Mouse (Mus musculus): ENCODE data around the gene Ednrb. TPM values are rescaled to one million over a fixed set of nuclear protein-coding genes. Genes with fewer than 3 reads are reported as not detected.

Gene Ednrb
- polyA plus RNA-seq, 1 experiment: 0.19 TPM

DNA sequence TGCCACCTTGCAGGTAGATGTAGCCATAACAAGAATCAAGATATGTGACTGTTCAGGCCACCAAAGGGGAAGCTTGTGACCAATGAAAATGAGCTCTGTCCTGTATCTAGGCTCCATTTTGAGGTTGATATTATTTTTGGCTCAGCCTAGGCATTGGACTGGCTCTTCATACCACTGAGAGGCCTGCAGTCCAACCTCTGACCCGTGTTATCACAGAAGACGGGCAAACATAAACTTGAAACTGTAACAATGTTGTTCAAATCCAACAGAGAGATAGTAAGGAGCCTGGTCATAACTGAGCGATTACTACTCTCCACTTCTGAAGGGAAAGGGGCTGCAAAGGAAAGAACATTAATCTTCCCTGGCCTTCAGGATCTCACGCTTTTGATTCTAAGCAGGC is 11.7 kb downstream of the Ednrb start:
- no peaks in the 10 kb centered on the region for H3K4me1 ChIP-seq (ENCODE audit: control insufficient read depth, insufficient read depth, low read length)
- H3K36me3 ChIP-seq (ENCODE audit: control insufficient read depth, insufficient read depth, low read length, poor library complexity, severe bottlenecking): no peaks in the 10 kb centered on the region
- no peak overlapping the region for H3K4me3 ChIP-seq (ENCODE audit: low read depth, low read length)
- H3K27me3 ChIP-seq (ENCODE audit: control insufficient read depth, insufficient read depth, low read length, poor library complexity, severe bottlenecking): no peaks in the 10 kb centered on the region
- H3K27ac ChIP-seq (ENCODE audit: insufficient read depth, low read length): no peak overlapping the region
- no peak overlapping the region for H3K9ac ChIP-seq (ENCODE audit: low read depth, poor library complexity, severe bottlenecking)
- no peak for TF ChIP-seq EP300 (IDR thresholded peaks at IDR 0.05; ENCODE audit: insufficient read depth, low read depth, low read length)
- no peak for TF ChIP-seq CTCF (IDR thresholded peaks at IDR 0.05; ENCODE audit: low read depth, low read length)
- TF ChIP-seq POLR2A (IDR thresholded peaks at IDR 0.05; ENCODE audit: insufficient read depth, low read length): no peak
- H3K9me3 ChIP-seq (replicated peaks; ENCODE audit: control insufficient read depth, insufficient read depth, low read length, poor library complexity, severe bottlenecking): no peaks in the 10 kb centered on the region

DNA sequence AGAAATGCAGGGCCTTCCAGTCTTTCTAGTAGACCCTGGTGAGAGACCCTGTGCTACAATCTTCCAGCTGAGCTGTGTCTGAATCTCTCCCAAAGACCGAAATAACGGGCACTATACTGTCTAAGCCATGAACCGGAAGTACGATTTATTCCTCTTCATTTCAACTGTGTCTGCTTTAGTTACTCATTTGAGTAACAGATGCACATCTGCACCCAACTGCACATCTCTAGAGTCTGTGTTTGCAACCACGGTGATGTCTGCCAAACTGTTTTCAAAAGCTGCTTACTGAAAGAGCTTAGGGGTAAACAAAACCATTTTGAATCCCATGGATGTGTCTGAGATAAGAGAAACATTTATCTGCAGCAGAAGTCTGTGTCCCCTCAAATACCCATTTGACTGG is 13.2 kb downstream of the Ednrb start:
- no peaks in the 10 kb centered on the region for H3K4me1 ChIP-seq (ENCODE audit: control insufficient read depth, insufficient read depth, low read length)
- no peaks in the 10 kb centered on the region for H3K9me3 ChIP-seq (replicated peaks; ENCODE audit: control insufficient read depth, insufficient read depth, low read length, poor library complexity, severe bottlenecking)
- no peak overlapping the region for H3K9ac ChIP-seq (ENCODE audit: low read depth, poor library complexity, severe bottlenecking)
- H3K27me3 ChIP-seq (ENCODE audit: control insufficient read depth, insufficient read depth, low read length, poor library complexity, severe bottlenecking): no peaks in the 10 kb centered on the region
- TF ChIP-seq CTCF (IDR thresholded peaks at IDR 0.05; ENCODE audit: low read depth, low read length): no peak
- TF ChIP-seq POLR2A (IDR thresholded peaks at IDR 0.05; ENCODE audit: insufficient read depth, low read length): no peak
- TF ChIP-seq EP300 (IDR thresholded peaks at IDR 0.05; ENCODE audit: insufficient read depth, low read depth, low read length): no peak
- no peak overlapping the region for H3K27ac ChIP-seq (ENCODE audit: insufficient read depth, low read length)
- H3K4me3 ChIP-seq (ENCODE audit: low read depth, low read length): no peak overlapping the region
- H3K36me3 ChIP-seq (ENCODE audit: control insufficient read depth, insufficient read depth, low read length, poor library complexity, severe bottlenecking): no peaks in the 10 kb centered on the region

DNA sequence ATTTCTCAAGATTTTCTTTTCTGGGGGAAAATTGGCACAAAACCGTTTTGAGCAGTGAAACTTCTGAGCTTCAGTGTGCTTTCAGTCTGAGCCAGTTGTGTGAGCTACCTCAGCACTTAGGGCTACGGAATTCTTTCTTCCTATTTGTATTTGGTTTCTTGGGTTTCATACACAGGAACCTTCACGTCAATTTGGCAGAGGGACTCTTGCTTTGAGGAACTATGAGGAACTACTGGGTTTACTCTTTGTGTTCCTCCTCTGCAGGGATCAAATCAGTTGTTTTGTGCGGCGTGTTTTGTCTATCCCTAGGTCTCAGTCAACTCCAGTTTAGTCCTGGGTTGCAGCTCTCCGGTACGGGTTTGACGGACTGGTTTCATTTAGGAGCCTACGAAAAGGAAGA is 17.9 kb downstream of the Ednrb start:
- Histone ChIP-seq H3K4me3 (ENCODE audit: low read depth, low read length) (no peak overlapping the region), H3K27me3 (ENCODE audit: control insufficient read depth, insufficient read depth, low read length, poor library complexity, severe bottlenecking) (no peaks in the 10 kb centered on the region), H3K36me3 (ENCODE audit: control insufficient read depth, insufficient read depth, low read length, poor library complexity, severe bottlenecking) (no peaks in the 10 kb centered on the region), H3K9ac (ENCODE audit: low read depth, poor library complexity, severe bottlenecking) (no peak overlapping the region), H3K9me3 (replicated peaks; ENCODE audit: control insufficient read depth, insufficient read depth, low read length, poor library complexity, severe bottlenecking) (no peaks in the 10 kb centered on the region), H3K4me1 (ENCODE audit: control insufficient read depth, insufficient read depth, low read length) (no peaks in the 10 kb centered on the region), H3K27ac (ENCODE audit: insufficient read depth, low read length) (no peak overlapping the region)
- no peak for TF ChIP-seq POLR2A (IDR thresholded peaks at IDR 0.05; ENCODE audit: insufficient read depth, low read length)
- TF ChIP-seq CTCF (IDR thresholded peaks at IDR 0.05; ENCODE audit: low read depth, low read length): no peak
- no peak for TF ChIP-seq EP300 (IDR thresholded peaks at IDR 0.05; ENCODE audit: insufficient read depth, low read depth, low read length)

DNA sequence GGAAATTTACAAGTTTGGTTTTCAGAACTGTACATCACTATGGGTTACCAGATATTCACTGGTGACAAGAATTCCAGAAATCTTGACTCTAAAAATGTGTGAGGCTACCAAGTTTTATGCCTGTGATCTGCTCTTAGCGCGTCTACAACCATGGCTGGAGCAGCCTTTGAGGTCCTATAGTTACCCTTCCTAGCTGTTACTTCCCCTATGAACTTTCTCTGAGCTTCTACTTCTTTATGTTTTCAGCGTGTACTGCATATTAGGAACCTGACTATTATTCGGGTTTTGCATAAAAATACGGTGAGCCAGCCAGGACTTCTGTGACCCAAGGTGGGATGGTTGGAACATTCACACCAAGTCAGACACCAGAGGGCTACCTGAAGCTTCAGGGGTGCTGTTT is 18.3 kb downstream of the Ednrb start:
- H3K4me1 ChIP-seq (ENCODE audit: control insufficient read depth, insufficient read depth, low read length): no peaks in the 10 kb centered on the region
- no peak for TF ChIP-seq EP300 (IDR thresholded peaks at IDR 0.05; ENCODE audit: insufficient read depth, low read depth, low read length)
- no peak for TF ChIP-seq POLR2A (IDR thresholded peaks at IDR 0.05; ENCODE audit: insufficient read depth, low read length)
- TF ChIP-seq CTCF (IDR thresholded peaks at IDR 0.05; ENCODE audit: low read depth, low read length): no peak
- no peak overlapping the region for H3K9ac ChIP-seq (ENCODE audit: low read depth, poor library complexity, severe bottlenecking)
- no peak overlapping the region for H3K27ac ChIP-seq (ENCODE audit: insufficient read depth, low read length)
- no peak overlapping the region for H3K4me3 ChIP-seq (ENCODE audit: low read depth, low read length)
- no peaks in the 10 kb centered on the region for H3K27me3 ChIP-seq (ENCODE audit: control insufficient read depth, insufficient read depth, low read length, poor library complexity, severe bottlenecking)
- H3K36me3 ChIP-seq (ENCODE audit: control insufficient read depth, insufficient read depth, low read length, poor library complexity, severe bottlenecking): no peaks in the 10 kb centered on the region
- no peaks in the 10 kb centered on the region for H3K9me3 ChIP-seq (replicated peaks; ENCODE audit: control insufficient read depth, insufficient read depth, low read length, poor library complexity, severe bottlenecking)

DNA sequence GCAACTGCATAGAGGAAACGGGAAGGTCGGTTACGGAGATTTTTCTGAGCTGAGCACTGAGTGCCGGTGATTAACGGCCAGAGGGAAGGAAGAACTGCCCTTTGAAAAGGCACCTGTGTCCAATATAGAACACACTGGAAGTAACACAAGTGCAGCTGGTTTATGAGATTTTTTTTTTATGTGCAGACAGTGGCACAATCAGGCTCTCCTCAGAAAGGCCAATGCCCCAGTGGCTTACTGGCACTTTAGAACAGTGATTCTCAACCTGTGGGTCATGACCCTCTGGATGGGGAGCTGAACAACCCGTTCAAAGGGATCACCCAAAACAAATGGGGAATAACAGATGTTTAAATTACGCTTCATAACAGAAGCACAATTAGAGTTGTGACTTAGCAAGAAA is 20.7 kb downstream of the Ednrb start:
- H3K27ac ChIP-seq (ENCODE audit: insufficient read depth, low read length): no peak overlapping the region
- no peaks in the 10 kb centered on the region for H3K4me1 ChIP-seq (ENCODE audit: control insufficient read depth, insufficient read depth, low read length)
- H3K9ac ChIP-seq (ENCODE audit: low read depth, poor library complexity, severe bottlenecking): no peak overlapping the region
- H3K9me3 ChIP-seq (replicated peaks; ENCODE audit: control insufficient read depth, insufficient read depth, low read length, poor library complexity, severe bottlenecking): no peaks in the 10 kb centered on the region
- no peaks in the 10 kb centered on the region for H3K27me3 ChIP-seq (ENCODE audit: control insufficient read depth, insufficient read depth, low read length, poor library complexity, severe bottlenecking)
- H3K36me3 ChIP-seq (ENCODE audit: control insufficient read depth, insufficient read depth, low read length, poor library complexity, severe bottlenecking): no peaks in the 10 kb centered on the region
- no peak for TF ChIP-seq POLR2A (IDR thresholded peaks at IDR 0.05; ENCODE audit: insufficient read depth, low read length)
- TF ChIP-seq EP300 (IDR thresholded peaks at IDR 0.05; ENCODE audit: insufficient read depth, low read depth, low read length): no peak
- TF ChIP-seq CTCF (IDR thresholded peaks at IDR 0.05; ENCODE audit: low read depth, low read length): no peak
- H3K4me3 ChIP-seq (ENCODE audit: low read depth, low read length): no peak overlapping the region

DNA sequence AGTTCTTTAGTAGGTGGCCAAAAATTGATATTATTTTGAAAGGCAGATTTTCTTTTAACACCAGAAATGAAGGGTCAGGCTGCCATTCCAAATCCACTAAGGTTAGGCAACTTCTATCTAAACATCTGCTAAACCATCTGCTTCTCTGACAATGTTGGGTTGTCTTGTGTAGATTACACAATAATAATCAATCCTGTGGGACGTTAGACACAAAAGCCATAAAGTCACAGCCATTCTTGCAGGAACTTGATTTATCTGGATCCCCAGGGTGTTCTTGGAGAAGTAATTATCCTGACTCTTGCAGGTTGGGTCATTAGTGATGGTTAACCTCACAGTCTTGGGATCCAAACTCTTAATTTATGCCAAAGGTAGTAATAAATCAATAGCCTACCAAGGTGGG is 21.6 kb downstream of the Ednrb start:
- Histone ChIP-seq H3K27ac (ENCODE audit: insufficient read depth, low read length) (no peak overlapping the region), H3K27me3 (ENCODE audit: control insufficient read depth, insufficient read depth, low read length, poor library complexity, severe bottlenecking) (no peaks in the 10 kb centered on the region), H3K4me1 (ENCODE audit: control insufficient read depth, insufficient read depth, low read length) (no peaks in the 10 kb centered on the region), H3K4me3 (ENCODE audit: low read depth, low read length) (no peak overlapping the region), H3K9ac (ENCODE audit: low read depth, poor library complexity, severe bottlenecking) (no peak overlapping the region), H3K9me3 (replicated peaks; ENCODE audit: control insufficient read depth, insufficient read depth, low read length, poor library complexity, severe bottlenecking) (no peaks in the 10 kb centered on the region), H3K36me3 (ENCODE audit: control insufficient read depth, insufficient read depth, low read length, poor library complexity, severe bottlenecking) (no peaks in the 10 kb centered on the region)
- TF ChIP-seq EP300 (IDR thresholded peaks at IDR 0.05; ENCODE audit: insufficient read depth, low read depth, low read length) (no peak), CTCF (IDR thresholded peaks at IDR 0.05; ENCODE audit: low read depth, low read length) (no peak), POLR2A (IDR thresholded peaks at IDR 0.05; ENCODE audit: insufficient read depth, low read length) (no peak)
